Mouse (Mus musculus): Measurements from ENCODE around the gene Dazap2. TPM values are rescaled to one million over a fixed set of nuclear protein-coding genes. Genes with fewer than 3 reads are reported as not detected.

The Dazap2 gene
- polyA plus RNA-seq, 1 experiment from 2014 or later, result 209 TPM

- Histone ChIP-seq H3K9me3 (no peaks in the 10 kb centered on the region), H3K36me3 (no peaks in the 10 kb centered on the region), H3K27ac (no peak overlapping the region), H3K4me3 (no peak overlapping the region), H3K27me3 (ENCODE audit: insufficient read depth, poor library complexity, severe bottlenecking) (no peaks in the 10 kb centered on the region), H3K4me1 (peaks cover 36% of the 10 kb centered on the region)
- WGBS, result 80% methylated on average over 1 of the region's 1 CpGs
- DNase-seq (ENCODE audit: low spot score), result no peak
Observed at GRCm38 (mm10) chr15:100654271-100654670, 39.1 kb downstream of the Dazap2 start.

- Histone ChIP-seq H3K4me1 (peaks cover 27% of the 10 kb centered on the region), H3K27me3 (ENCODE audit: insufficient read depth, poor library complexity, severe bottlenecking) (no peaks in the 10 kb centered on the region), H3K4me3 (no peak overlapping the region), H3K9me3 (no peaks in the 10 kb centered on the region), H3K27ac (no peak overlapping the region), H3K36me3 (no peaks in the 10 kb centered on the region)
- WGBS, result 81% methylated on average over 5 of the region's 5 CpGs
- no peak for DNase-seq (ENCODE audit: low spot score)
Observed at GRCm38 (mm10) chr15:100655201-100655600, 40.1 kb downstream of the Dazap2 start.

GRCm38 (mm10) chr15:100660306-100660705, 45.2 kb downstream of the Dazap2 start:
- no peak for DNase-seq (ENCODE audit: low spot score)
- H3K4me1 ChIP-seq, result peaks cover 21% of the 10 kb centered on the region; the same call in 1 of the 2 replicates
- no peaks in the 10 kb centered on the region for H3K9me3 ChIP-seq
- no peak overlapping the region; the same call in 1 of the 2 replicates for H3K27ac ChIP-seq
- no peaks in the 10 kb centered on the region for H3K27me3 ChIP-seq (ENCODE audit: insufficient read depth, poor library complexity, severe bottlenecking)
- H3K36me3 ChIP-seq, result no peaks in the 10 kb centered on the region
- WGBS, result 74% methylated on average over 9 of the region's 9 CpGs
- no peak overlapping the region for H3K4me3 ChIP-seq

DNA sequence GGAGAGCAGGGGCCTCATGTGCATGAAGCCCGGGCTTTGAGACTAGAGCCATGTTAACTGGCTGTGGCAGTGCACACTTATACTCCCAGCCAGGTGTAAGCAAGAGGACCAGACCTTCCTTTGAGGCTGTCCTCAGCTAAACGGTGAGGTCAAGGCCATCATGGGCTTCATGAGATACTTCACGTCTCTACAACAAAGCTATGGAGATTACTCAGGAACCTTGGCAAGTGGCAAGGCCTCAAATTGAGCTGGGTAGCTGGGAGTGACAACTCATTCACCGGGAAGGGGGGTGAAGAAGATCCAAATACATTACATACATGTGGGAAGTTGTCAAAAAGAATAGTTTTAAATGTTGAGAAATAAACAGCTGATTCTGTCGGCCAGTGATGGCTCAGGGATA, 45.7 kb downstream of the Dazap2 start:
- DNase-seq (ENCODE audit: low spot score), result no peak
- no peak overlapping the region for H3K27ac ChIP-seq
- no peaks in the 10 kb centered on the region for H3K9me3 ChIP-seq
- no peaks in the 10 kb centered on the region for H3K36me3 ChIP-seq
- 83% methylated on average over 5 of the region's 5 CpGs for WGBS
- H3K4me1 ChIP-seq, result peaks cover 24% of the 10 kb centered on the region; the same call in 1 of the 2 replicates
- H3K27me3 ChIP-seq (ENCODE audit: insufficient read depth, poor library complexity, severe bottlenecking), result no peaks in the 10 kb centered on the region
- H3K4me3 ChIP-seq, result no peak overlapping the region

DNA sequence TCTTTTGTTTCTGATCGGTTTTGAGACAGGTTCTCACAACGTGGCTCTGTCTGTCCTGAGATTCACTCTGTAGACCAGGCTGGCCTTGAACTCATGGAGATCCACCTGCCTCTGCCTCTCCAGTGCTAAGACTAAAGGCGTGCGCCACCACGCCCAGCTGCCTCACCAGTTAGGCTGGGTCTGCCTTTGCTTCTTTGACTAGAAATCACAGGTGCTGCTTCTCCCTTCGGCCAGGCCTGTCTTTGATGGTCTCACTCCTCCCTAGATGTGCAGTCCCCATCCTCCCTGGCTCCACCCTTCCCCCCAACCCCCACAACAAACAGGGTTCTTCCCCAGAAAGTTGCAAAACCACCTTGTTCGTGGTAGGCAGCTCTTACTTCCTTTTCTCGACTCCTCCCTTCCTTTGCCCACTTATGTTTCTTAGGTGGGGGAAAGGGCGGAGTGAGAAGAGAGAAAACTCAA, 49.7 kb downstream of the Dazap2 start:
- Histone ChIP-seq H3K27me3 (ENCODE audit: insufficient read depth, poor library complexity, severe bottlenecking) (0 out of 2 replicates have a peak, but pooled peaks cover 5% of the 10 kb centered on the region), H3K4me3 (no peak overlapping the region), H3K36me3 (no peaks in the 10 kb centered on the region), H3K27ac (no peak overlapping the region), H3K4me1 (peaks cover 38% of the 10 kb centered on the region), H3K9me3 (no peaks in the 10 kb centered on the region)
- DNase-seq (ENCODE audit: low spot score), result no peak
- 73% methylated on average over 9 of the region's 9 CpGs for WGBS

DNA sequence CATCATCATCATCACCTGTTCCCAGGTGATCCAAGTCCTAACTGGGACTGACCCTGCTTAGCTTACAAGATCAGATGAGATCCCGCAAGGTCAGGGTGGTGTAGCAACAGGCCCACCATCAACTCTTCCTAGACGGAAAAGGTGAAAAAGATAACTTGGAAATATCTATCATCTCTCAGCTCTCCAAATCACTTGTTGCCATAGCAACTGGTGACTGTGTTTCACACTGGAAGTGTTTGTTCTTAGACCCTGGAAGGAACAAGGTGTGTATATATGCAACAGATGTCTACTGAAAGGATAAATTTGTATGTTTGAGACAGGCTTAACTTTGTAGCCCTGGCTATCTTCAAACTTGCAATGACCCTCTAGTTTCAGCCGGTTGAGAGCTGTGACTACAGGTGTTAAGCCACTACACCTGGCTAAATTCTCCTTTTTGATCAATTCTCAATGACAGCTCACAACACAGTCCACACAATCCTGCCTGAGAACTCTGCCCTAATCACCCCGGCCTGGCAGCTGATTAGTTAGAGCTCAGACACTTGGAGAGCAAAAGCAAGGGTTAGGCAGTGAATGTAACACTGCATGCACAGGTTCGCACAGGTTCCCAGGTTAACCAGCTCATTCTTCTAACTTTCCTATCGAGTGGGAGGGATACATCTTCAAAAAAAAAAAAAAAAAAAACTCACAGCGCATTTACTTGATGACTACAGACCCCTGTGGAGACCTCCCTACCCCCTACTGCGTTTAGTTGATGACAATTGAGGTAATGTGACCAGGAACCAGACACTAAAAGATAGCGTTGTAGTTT, 50.5 kb downstream of the Dazap2 start:
- Histone ChIP-seq H3K27ac (peak overlapping the region; percentile 84), H3K4me1 (peaks cover 38% of the 10 kb centered on the region), H3K4me3 (0 out of 2 replicates have a peak overlapping the region, but pooled peaks have one; percentile 8), H3K36me3 (no peaks in the 10 kb centered on the region), H3K27me3 (ENCODE audit: insufficient read depth, poor library complexity, severe bottlenecking) (0 out of 2 replicates have a peak, but pooled peaks cover 5% of the 10 kb centered on the region), H3K9me3 (no peaks in the 10 kb centered on the region)
- no peak for DNase-seq (ENCODE audit: low spot score)
- 27% methylated on average over 9 of the region's 9 CpGs for WGBS

GRCm38 (mm10) chr15:100666219-100666696, 51.1 kb downstream of the Dazap2 start:
- H3K27ac ChIP-seq, result peak overlapping the region; percentile 84
- peak; percentile 81 for DNase-seq (ENCODE audit: low spot score)
- H3K4me3 ChIP-seq, result 0 out of 2 replicates have a peak overlapping the region, but pooled peaks have one; percentile 8
- 0 out of 2 replicates have a peak, but pooled peaks cover 5% of the 10 kb centered on the region for H3K27me3 ChIP-seq (ENCODE audit: insufficient read depth, poor library complexity, severe bottlenecking)
- H3K36me3 ChIP-seq, result no peaks in the 10 kb centered on the region
- peaks cover 38% of the 10 kb centered on the region for H3K4me1 ChIP-seq
- WGBS, result 4% methylated on average over 7 of the region's 7 CpGs
- H3K9me3 ChIP-seq, result no peaks in the 10 kb centered on the region

DNA sequence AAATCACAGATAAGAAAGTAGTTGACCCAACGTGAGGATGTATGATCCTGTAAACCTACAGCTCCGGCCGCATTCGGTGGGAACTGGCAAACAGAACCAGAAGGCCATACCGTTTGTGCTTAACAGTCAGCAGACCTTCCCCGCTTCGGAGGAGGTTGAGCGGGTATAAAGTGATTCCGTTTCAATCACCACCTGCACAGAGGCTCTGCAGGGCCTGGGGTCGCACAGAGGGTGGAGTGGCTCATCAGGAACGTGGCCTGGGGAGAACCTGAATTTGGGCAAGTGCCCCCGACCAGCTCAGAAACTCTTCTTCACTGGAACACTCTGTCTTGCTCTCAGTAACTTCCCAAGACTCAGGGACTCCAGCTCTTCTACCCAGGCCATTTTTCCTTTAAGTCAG, 51.7 kb downstream of the Dazap2 start:
- peaks cover 38% of the 10 kb centered on the region for H3K4me1 ChIP-seq
- WGBS, result 8% methylated on average over 12 of the region's 12 CpGs
- H3K4me3 ChIP-seq, result no peak overlapping the region
- H3K27ac ChIP-seq, result peak overlapping the region; percentile 84
- H3K36me3 ChIP-seq, result no peaks in the 10 kb centered on the region
- no peaks in the 10 kb centered on the region for H3K9me3 ChIP-seq
- 0 out of 2 replicates have a peak, but pooled peaks cover 5% of the 10 kb centered on the region for H3K27me3 ChIP-seq (ENCODE audit: insufficient read depth, poor library complexity, severe bottlenecking)
- no peak for DNase-seq (ENCODE audit: low spot score)

DNA sequence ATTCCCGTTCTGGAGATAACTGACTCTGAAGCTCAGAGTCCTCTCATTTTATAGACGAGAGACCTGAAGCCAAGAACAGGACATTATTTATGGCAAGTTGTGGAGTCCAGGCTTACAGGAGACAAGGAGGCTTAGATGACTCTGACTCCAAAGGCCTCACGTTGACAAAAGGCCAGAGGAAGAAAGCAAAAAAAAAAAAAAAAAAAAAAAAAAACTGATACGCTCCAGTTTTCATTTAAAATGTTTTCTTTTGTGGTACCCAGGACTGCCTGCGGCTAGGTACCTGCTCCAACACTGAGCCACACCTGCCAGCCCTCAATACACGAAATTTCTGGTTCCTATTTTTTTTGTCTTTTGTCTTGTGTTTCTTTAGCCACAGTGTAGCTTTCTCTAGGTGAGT, 52.3 kb downstream of the Dazap2 start:
- H3K4me1 ChIP-seq, result peaks cover 38% of the 10 kb centered on the region
- no peaks in the 10 kb centered on the region for H3K9me3 ChIP-seq
- no peak for DNase-seq (ENCODE audit: low spot score)
- peak overlapping the region; percentile 84; the same call in 1 of the 2 replicates for H3K27ac ChIP-seq
- 48% methylated on average over 6 of the region's 6 CpGs for WGBS
- H3K27me3 ChIP-seq (ENCODE audit: insufficient read depth, poor library complexity, severe bottlenecking), result 0 out of 2 replicates have a peak, but pooled peaks cover 5% of the 10 kb centered on the region
- H3K36me3 ChIP-seq, result no peaks in the 10 kb centered on the region
- H3K4me3 ChIP-seq, result no peak overlapping the region

DNA sequence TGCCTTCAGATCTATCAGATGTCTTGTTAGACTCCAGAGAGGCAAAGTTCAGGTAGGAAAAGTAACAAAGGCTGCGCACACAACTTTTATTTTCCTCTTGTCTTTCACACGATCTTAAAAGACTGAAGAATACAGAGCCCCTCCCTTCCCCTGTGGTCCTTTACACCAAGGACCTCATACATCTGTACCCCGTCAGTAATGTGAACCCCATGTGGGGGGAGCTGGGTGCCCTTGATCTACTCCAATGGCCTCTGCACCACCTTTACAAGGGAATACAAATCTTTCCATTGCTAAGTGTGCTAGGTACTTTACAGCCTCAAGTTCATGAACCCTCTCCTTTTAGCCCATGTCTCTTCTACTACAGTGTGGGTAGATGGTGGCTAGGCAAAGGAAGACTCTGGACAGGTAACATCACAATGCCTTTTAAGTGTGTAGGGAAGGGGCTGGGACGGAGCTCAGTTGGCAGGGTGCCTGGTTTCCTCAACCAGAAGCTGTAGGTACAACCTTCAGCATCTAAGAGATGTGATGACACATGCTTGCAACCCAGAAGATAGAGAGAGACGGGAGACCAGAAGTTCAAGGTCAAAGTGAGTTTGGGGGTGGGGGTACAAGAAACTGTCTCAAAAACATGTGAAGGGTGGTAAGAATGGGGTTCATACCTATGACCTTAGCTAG, 52.9 kb downstream of the Dazap2 start:
- H3K27ac ChIP-seq, result 0 out of 2 replicates have a peak overlapping the region, but pooled peaks have one; percentile 84
- H3K4me3 ChIP-seq, result no peak overlapping the region
- 64% methylated on average over 5 of the region's 5 CpGs for WGBS
- 0 out of 2 replicates have a peak, but pooled peaks cover 5% of the 10 kb centered on the region for H3K27me3 ChIP-seq (ENCODE audit: insufficient read depth, poor library complexity, severe bottlenecking)
- H3K9me3 ChIP-seq, result no peaks in the 10 kb centered on the region
- H3K4me1 ChIP-seq, result peaks cover 38% of the 10 kb centered on the region
- DNase-seq (ENCODE audit: low spot score), result no peak
- H3K36me3 ChIP-seq, result no peaks in the 10 kb centered on the region

GRCm38 (mm10) chr15:100669337-100669736, 54.2 kb downstream of the Dazap2 start, which contains the start of gene Bin2:
Gene Bin2 (minus strand): TSS chr15:100669553.
- peaks cover 51% of the 10 kb centered on the region for H3K4me1 ChIP-seq
- 85% methylated on average over 20 of the region's 20 CpGs for WGBS
- no peak within 1 kb of the TSS for H3K27ac ChIP-seq
- no peaks in the 10 kb centered on the region for H3K36me3 ChIP-seq
- DNase-seq (ENCODE audit: low spot score), result no peak
- H3K4me3 ChIP-seq, result no peak within 1 kb of the TSS
- 0 out of 2 replicates have a peak, but pooled peaks cover 5% of the 10 kb centered on the region for H3K27me3 ChIP-seq (ENCODE audit: insufficient read depth, poor library complexity, severe bottlenecking)
- no peaks in the 10 kb centered on the region for H3K9me3 ChIP-seq

- DNase-seq (ENCODE audit: low spot score), result no peak
- H3K4me3 ChIP-seq, result no peak overlapping the region
- WGBS, result 82% methylated on average over 8 of the region's 8 CpGs
Observed at GRCm38 (mm10) chr15:100670004-100670403, 54.9 kb downstream of the Dazap2 start.

More at GRCm38 (mm10) chr15:100670004-100670403, 54.9 kb downstream of the Dazap2 start:
- Histone ChIP-seq H3K9me3 (no peaks in the 10 kb centered on the region), H3K27ac (no peak overlapping the region), H3K27me3 (ENCODE audit: insufficient read depth, poor library complexity, severe bottlenecking) (0 out of 2 replicates have a peak, but pooled peaks cover 5% of the 10 kb centered on the region), H3K36me3 (no peaks in the 10 kb centered on the region), H3K4me1 (peaks cover 54% of the 10 kb centered on the region)

All from heart, embryonic 10.5 days (tissue).